Mouse (Mus musculus) limb, embryonic 14.5 days (tissue): ENCODE results near the gene Lgals9. TPM values are rescaled to one million over a fixed set of nuclear protein-coding genes. Genes with fewer than 3 reads are reported as not detected.

Experiments
- ATAC-seq: fragments of 200-750 bp; cut with Nextera tagmentation; 2 replicates; pipeline ENCODE4 v1.8.0; 2017; ENCODE audit warnings: low read depth, moderate number of reproducible peaks, moderate TSS enrichment; ENCODE audit not compliant: low FRiP score
- DNase-seq: peaks from one replicate; pipeline ENCODE4 v3.0.0-alpha.2; 2015; ENCODE audit warnings: low spot score
- H3K27ac ChIP-seq: fragments of 300-500 bp; sonication (generic); replicated peaks from 2 replicates; pipeline ENCODE4 v1.5.1; 2014; ENCODE audit warnings: low read depth, mild to moderate bottlenecking, low read length, moderate library complexity, mixed read lengths
- H3K27me3 ChIP-seq: fragments of 300-500 bp; sonication (generic); 2 replicates; pipeline ENCODE4 v1.6.1; 2014; ENCODE audit warnings: low read length, mixed read lengths; ENCODE audit not compliant: control insufficient read depth, insufficient read depth
- H3K36me3 ChIP-seq: fragments of 300-500 bp; sonication (generic); 2 replicates; pipeline ENCODE4 v1.6.1; 2014; ENCODE audit warnings: mild to moderate bottlenecking, low read length, moderate library complexity, mixed read lengths; ENCODE audit not compliant: control insufficient read depth, insufficient read depth
- H3K4me1 ChIP-seq: fragments of 300-500 bp; sonication (generic); 2 replicates; pipeline ENCODE4 v1.6.1; 2014; ENCODE audit warnings: antibody characterized with exemption, low read length, mixed read lengths; ENCODE audit not compliant: control insufficient read depth, insufficient read depth
- H3K4me2 ChIP-seq: fragments of 300-500 bp; sonication (generic); replicated peaks from 2 replicates; pipeline ENCODE4 v1.6.1; 2014; ENCODE audit warnings: low read depth, mild to moderate bottlenecking, low read length, moderate library complexity; ENCODE audit not compliant: severe bottlenecking
- H3K4me3 ChIP-seq: fragments of 300-500 bp; sonication (generic); replicated peaks from 2 replicates; pipeline ENCODE4 v1.5.1; 2014; ENCODE audit warnings: low read length
- H3K9ac ChIP-seq: fragments of 300-500 bp; sonication (generic); 2 replicates; pipeline ENCODE4 v1.6.1; 2014; ENCODE audit warnings: mild to moderate bottlenecking, low read depth, low read length, moderate library complexity; ENCODE audit not compliant: severe bottlenecking
- H3K9me3 ChIP-seq: fragments of 300-500 bp; sonication (generic); 2 replicates; pipeline ENCODE4 v1.6.1; 2016; ENCODE audit warnings: low read length; ENCODE audit not compliant: control insufficient read depth
- POLR2A ChIP-seq: fragments of 200-500 bp; IDR thresholded peaks from 2 replicates; pipeline ENCODE4 v1.8.0; 2012; ENCODE audit warnings: inconsistent platforms, mild to moderate bottlenecking, moderate library complexity, borderline replicate concordance; ENCODE audit not compliant: insufficient read depth, insufficient read length; ENCODE audit errors: extremely low read depth
- WGBS: fragments of 180-500 bp; shearing (Covaris S2); extraction: QIAGEN DNeasy Blood & Tissue Kit; methylation state at CpG from one replicate; pipeline ENCODE4 v1.1.7; 2014; 5-methylcytosine and 5-hydroxymethylcytosine counted together
- polyA plus RNA-seq, 2 experiments: library from polyadenylated mRNA; depleted of rRNA in 1 of 2; stranded (reverse) in 1 of 2; unstranded in 1 of 2; fragments of >200 nt; fragmentation: Nextera tagmentation in 1 of 2; extraction: Ambion mirVana in 1 of 2; gene quantifications; 2 replicates each; pipeline versions ENCODE4 v1.2.1 to v1.2.3; 2012 to 2014

Lgals9 gene
- polyA plus RNA-seq, 2 experiments, result 29.7 to 35.4 TPM

DNA sequence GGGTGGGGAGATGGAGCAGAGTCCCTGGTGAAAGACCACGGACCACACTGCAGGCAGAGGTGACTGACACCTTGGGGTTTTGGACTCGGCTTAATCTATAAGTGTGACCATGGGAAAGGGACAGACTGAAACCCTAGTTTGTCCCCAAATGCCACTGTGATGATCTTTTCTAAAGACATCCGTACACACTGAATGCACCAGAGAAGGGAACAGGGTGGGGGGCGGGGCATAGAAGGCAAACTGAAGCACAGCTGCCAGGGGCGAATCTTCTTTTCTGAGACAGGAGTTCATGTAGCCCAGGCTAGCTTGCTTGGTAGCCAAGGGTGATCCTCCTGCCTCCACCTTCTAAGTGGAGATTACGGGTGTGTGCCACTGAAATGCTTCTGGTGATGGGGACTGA, 39.0 kb upstream of the Lgals9 start:
- H3K4me2 ChIP-seq, result peak overlapping the region; percentile 13; the same call in 1 of the 2 replicates
- DNase-seq, result no peak
- 70% methylated on average over 6 of the region's 6 CpGs for WGBS

DNA sequence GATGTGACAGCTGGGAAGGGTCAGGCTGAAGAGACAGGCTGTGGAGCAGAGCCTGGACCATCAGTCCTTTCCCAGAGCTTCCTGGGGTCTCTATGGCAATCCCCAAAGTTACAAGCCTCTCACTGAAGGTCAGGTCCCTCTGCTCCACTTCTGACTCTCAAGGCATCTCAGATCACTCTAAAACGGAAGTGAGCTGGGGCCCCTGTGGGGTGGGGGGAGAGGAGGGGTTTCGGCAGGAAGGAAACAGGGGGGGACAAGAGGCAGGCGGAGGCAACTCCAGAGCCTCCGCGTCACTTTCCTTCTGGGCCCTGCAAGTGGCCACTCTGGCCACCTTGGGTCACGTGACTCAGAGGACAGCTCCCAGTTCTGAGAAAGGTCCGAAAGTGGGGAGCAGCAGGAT, 38.6 kb upstream of the Lgals9 start:
- WGBS, result 21% methylated on average over 7 of the region's 7 CpGs
- peaks cover 10% of the 10 kb centered on the region for H3K4me1 ChIP-seq
- peak overlapping the region; percentile 43; the same call in 1 of the 2 replicates for H3K27ac ChIP-seq
- peak overlapping the region; percentile 13; the same call in 1 of the 2 replicates for H3K4me2 ChIP-seq
- ATAC-seq (no peak), DNase-seq (peak; percentile 21)
- peak overlapping the region; percentile 45 for H3K9ac ChIP-seq
- no peaks in the 10 kb centered on the region for H3K9me3 ChIP-seq
- TF ChIP-seq POLR2A, result no peak
- peaks cover 40% of the 10 kb centered on the region for H3K36me3 ChIP-seq
- no peak overlapping the region for H3K4me3 ChIP-seq
- no peaks in the 10 kb centered on the region for H3K27me3 ChIP-seq

More for the DNA sequence above, 39.0 kb upstream of the Lgals9 start:
- H3K9ac ChIP-seq, result peak overlapping the region; percentile 45; the same call in 1 of the 2 replicates
- no peak overlapping the region for H3K27ac ChIP-seq
- peaks cover 38% of the 10 kb centered on the region for H3K36me3 ChIP-seq
- H3K4me1 ChIP-seq, result peaks cover 10% of the 10 kb centered on the region
- no peaks in the 10 kb centered on the region for H3K27me3 ChIP-seq
- ATAC-seq, result no peak
- no peaks in the 10 kb centered on the region for H3K9me3 ChIP-seq
- H3K4me3 ChIP-seq, result no peak overlapping the region
- no peak for TF ChIP-seq POLR2A

DNA sequence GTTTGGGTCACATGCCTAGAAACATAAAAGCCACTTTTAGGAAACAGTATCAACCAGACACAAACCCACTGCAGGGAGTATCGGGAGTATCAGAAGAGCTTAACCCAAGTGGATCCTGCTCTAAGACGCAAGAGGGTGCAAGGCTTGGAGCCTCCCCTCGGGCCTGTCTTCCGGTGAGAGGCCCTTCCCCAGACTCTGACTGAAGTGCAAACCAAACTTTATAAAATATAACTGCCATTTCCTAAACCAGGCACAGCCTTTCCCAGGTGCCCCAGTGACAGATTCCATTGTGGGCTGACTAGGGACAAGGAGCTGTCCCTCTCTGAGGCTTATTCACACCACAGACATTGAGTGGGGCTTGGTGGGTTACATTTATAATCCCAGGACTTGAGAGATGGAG, 38.1 kb upstream of the Lgals9 start:
- Histone ChIP-seq H3K27ac (peak overlapping the region; percentile 43; the same call in 1 of the 2 replicates), H3K27me3 (no peaks in the 10 kb centered on the region), H3K4me2 (0 out of 2 replicates have a peak overlapping the region, but pooled peaks have one; percentile 13), H3K4me3 (no peak overlapping the region), H3K9ac (peak overlapping the region; percentile 45; the same call in 1 of the 2 replicates), H3K36me3 (peaks cover 44% of the 10 kb centered on the region), H3K4me1 (peaks cover 10% of the 10 kb centered on the region), H3K9me3 (no peaks in the 10 kb centered on the region)
- ATAC-seq (no peak), DNase-seq (no peak)
- no peak for TF ChIP-seq POLR2A
- 74% methylated on average over 4 of the region's 4 CpGs for WGBS

DNA sequence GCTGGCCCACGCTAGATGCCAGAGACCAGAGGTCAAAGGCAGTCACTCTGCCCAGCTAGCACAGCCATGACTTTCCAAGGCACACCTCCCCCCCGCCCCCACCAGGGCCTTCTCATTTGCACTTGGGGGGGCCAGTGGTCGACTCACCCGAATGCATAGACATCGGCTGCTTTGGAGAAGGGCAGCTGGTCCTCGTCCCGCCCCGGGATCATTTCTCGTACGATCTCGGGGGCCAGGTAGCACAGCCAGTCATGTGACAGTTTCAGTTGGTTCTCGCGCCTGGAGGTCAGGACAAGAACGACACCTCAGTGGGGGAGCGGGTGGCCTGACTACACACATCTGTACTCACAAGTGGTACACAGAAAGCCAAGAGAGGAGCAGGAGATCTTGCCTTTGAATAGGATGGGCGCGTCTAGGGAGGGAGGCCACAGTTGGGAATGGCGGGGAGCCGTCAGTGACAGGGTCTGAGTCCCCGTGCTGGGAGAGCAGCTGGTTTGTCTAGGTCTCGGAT, 35.8 kb upstream of the Lgals9 start:
- H3K27me3 ChIP-seq, result no peaks in the 10 kb centered on the region
- TF ChIP-seq POLR2A, result no peak
- H3K36me3 ChIP-seq, result peaks cover 48% of the 10 kb centered on the region
- H3K9ac ChIP-seq, result no peak overlapping the region
- ATAC-seq, result no peak
- no peak overlapping the region for H3K27ac ChIP-seq
- H3K4me1 ChIP-seq, result peaks cover 10% of the 10 kb centered on the region
- no peak overlapping the region for H3K4me3 ChIP-seq
- DNase-seq, result no peak
- no peak overlapping the region for H3K4me2 ChIP-seq
- 77% methylated on average over 21 of the region's 21 CpGs for WGBS
- no peaks in the 10 kb centered on the region for H3K9me3 ChIP-seq

DNA sequence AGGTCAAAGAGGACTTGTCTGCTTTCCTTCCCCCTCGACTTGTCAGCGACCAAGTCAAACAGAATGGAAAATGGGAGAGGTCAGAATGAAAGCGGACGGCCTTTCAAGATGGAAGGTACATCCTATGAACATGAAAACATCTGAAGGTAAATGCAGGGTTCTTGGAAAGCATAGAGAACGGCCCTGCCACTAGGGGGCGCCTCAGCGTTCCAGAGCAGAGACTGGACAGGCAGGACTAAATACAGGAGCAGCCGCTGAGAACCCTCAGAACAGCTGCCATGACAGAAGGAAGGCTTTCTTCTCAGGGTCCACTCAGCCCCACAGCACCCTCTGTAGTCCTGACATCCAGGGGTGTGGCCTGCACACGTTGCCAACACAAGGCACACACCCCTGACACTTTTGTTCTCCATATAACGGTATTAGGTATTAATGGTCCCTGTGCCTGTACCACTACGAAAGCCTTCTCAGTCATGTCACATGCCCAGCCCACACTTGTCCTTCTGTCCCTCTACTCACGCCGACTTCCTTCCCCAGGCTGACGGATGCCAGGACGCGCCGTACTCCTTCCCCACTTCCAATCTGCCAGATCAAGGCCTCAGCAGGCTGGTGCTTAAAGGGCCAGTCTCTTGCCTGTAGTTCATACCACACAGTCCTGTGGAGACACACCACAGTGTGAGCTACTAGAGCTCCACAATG, 35.2 kb upstream of the Lgals9 start:
- TF ChIP-seq POLR2A, result no peak
- WGBS, result 86% methylated on average over 17 of the region's 17 CpGs
- no peaks in the 10 kb centered on the region for H3K9me3 ChIP-seq
- DNase-seq (no peak), ATAC-seq (no peak)
- H3K27ac ChIP-seq, result no peak overlapping the region
- peaks cover 47% of the 10 kb centered on the region for H3K36me3 ChIP-seq
- no peak overlapping the region for H3K4me3 ChIP-seq
- H3K4me2 ChIP-seq, result no peak overlapping the region
- H3K4me1 ChIP-seq, result peaks cover 10% of the 10 kb centered on the region
- H3K9ac ChIP-seq, result no peak overlapping the region
- no peaks in the 10 kb centered on the region for H3K27me3 ChIP-seq
